Mouse (Mus musculus): ENCODE results near the gene Bmp7. TPM values are rescaled to one million over a fixed set of nuclear protein-coding genes. Genes with fewer than 3 reads are reported as not detected.

The Bmp7 gene
- polyA plus RNA-seq, 1 experiment, result 25.3 TPM

GRCm38 (mm10) chr2:172922597-172922996 is 17.5 kb downstream of the Bmp7 start:
- Histone ChIP-seq H3K27ac (ENCODE audit: control insufficient read depth, insufficient read depth, low read length) (no peak overlapping the region), H3K36me3 (ENCODE audit: control insufficient read depth, insufficient read depth, low read length) (no peaks in the 10 kb centered on the region), H3K27me3 (ENCODE audit: control insufficient read depth, insufficient read depth, low read length) (no peaks in the 10 kb centered on the region), H3K4me3 (ENCODE audit: control insufficient read depth, insufficient read depth, low read length) (no peak overlapping the region), H3K4me1 (replicated peaks; ENCODE audit: control insufficient read depth, insufficient read depth, low read length) (peaks cover 33% of the 10 kb centered on the region)
- TF ChIP-seq POLR2A (IDR thresholded peaks at IDR 0.05; ENCODE audit: control insufficient read depth, extremely low read depth, insufficient read depth, low read length, poor library complexity) (no peak), CTCF (IDR thresholded peaks at IDR 0.05; ENCODE audit: borderline replicate concordance, control insufficient read depth, extremely low read depth, insufficient read depth, low read length, poor library complexity) (no peak)
- DNase-seq, result no peak
- 96% methylated on average over 5 of the region's 5 CpGs for WGBS

GRCm38 (mm10) chr2:172914018-172914417 is 26.1 kb downstream of the Bmp7 start:
- Histone ChIP-seq H3K27me3 (ENCODE audit: control insufficient read depth, insufficient read depth, low read length) (no peaks in the 10 kb centered on the region), H3K4me1 (replicated peaks; ENCODE audit: control insufficient read depth, insufficient read depth, low read length) (peaks cover 35% of the 10 kb centered on the region), H3K27ac (ENCODE audit: control insufficient read depth, insufficient read depth, low read length) (peak overlapping the region; percentile 69), H3K4me3 (ENCODE audit: control insufficient read depth, insufficient read depth, low read length) (no peak overlapping the region), H3K36me3 (ENCODE audit: control insufficient read depth, insufficient read depth, low read length) (no peaks in the 10 kb centered on the region)
- TF ChIP-seq POLR2A (IDR thresholded peaks at IDR 0.05; ENCODE audit: control insufficient read depth, extremely low read depth, insufficient read depth, low read length, poor library complexity), result 0 out of 2 replicates have a peak, but pooled peaks have one; percentile 22
- no peak for TF ChIP-seq CTCF (IDR thresholded peaks at IDR 0.05; ENCODE audit: borderline replicate concordance, control insufficient read depth, extremely low read depth, insufficient read depth, low read length, poor library complexity)
- peak; percentile 65 for DNase-seq
- WGBS, result 22% methylated on average over 14 of the region's 14 CpGs

- peaks cover 35% of the 10 kb centered on the region for H3K4me1 ChIP-seq (replicated peaks; ENCODE audit: control insufficient read depth, insufficient read depth, low read length)
- no peaks in the 10 kb centered on the region for H3K36me3 ChIP-seq (ENCODE audit: control insufficient read depth, insufficient read depth, low read length)
- H3K4me3 ChIP-seq (ENCODE audit: control insufficient read depth, insufficient read depth, low read length), result no peak overlapping the region
- no peak for DNase-seq
- H3K27me3 ChIP-seq (ENCODE audit: control insufficient read depth, insufficient read depth, low read length), result no peaks in the 10 kb centered on the region
- WGBS, result 92% methylated on average over 5 of the region's 5 CpGs
- H3K27ac ChIP-seq (ENCODE audit: control insufficient read depth, insufficient read depth, low read length), result no peak overlapping the region
- TF ChIP-seq CTCF (IDR thresholded peaks at IDR 0.05; ENCODE audit: borderline replicate concordance, control insufficient read depth, extremely low read depth, insufficient read depth, low read length, poor library complexity) (no peak), POLR2A (IDR thresholded peaks at IDR 0.05; ENCODE audit: control insufficient read depth, extremely low read depth, insufficient read depth, low read length, poor library complexity) (no peak)
Measured at GRCm38 (mm10) chr2:172911715-172912114, 28.4 kb downstream of the Bmp7 start.

GRCm38 (mm10) chr2:172911157-172911556 is 29.0 kb downstream of the Bmp7 start:
- Histone ChIP-seq H3K27me3 (ENCODE audit: control insufficient read depth, insufficient read depth, low read length) (no peaks in the 10 kb centered on the region), H3K27ac (ENCODE audit: control insufficient read depth, insufficient read depth, low read length) (no peak overlapping the region), H3K4me3 (ENCODE audit: control insufficient read depth, insufficient read depth, low read length) (no peak overlapping the region), H3K4me1 (replicated peaks; ENCODE audit: control insufficient read depth, insufficient read depth, low read length) (peaks cover 32% of the 10 kb centered on the region), H3K36me3 (ENCODE audit: control insufficient read depth, insufficient read depth, low read length) (no peaks in the 10 kb centered on the region)
- no peak for DNase-seq
- TF ChIP-seq CTCF (IDR thresholded peaks at IDR 0.05; ENCODE audit: borderline replicate concordance, control insufficient read depth, extremely low read depth, insufficient read depth, low read length, poor library complexity) (no peak), POLR2A (IDR thresholded peaks at IDR 0.05; ENCODE audit: control insufficient read depth, extremely low read depth, insufficient read depth, low read length, poor library complexity) (no peak)
- WGBS, result 88% methylated on average over 6 of the region's 6 CpGs

GRCm38 (mm10) chr2:172909463-172909862 is 30.7 kb downstream of the Bmp7 start:
- Histone ChIP-seq H3K4me1 (replicated peaks; ENCODE audit: control insufficient read depth, insufficient read depth, low read length) (peaks cover 17% of the 10 kb centered on the region), H3K27me3 (ENCODE audit: control insufficient read depth, insufficient read depth, low read length) (no peaks in the 10 kb centered on the region), H3K27ac (ENCODE audit: control insufficient read depth, insufficient read depth, low read length) (no peak overlapping the region), H3K36me3 (ENCODE audit: control insufficient read depth, insufficient read depth, low read length) (no peaks in the 10 kb centered on the region), H3K4me3 (ENCODE audit: control insufficient read depth, insufficient read depth, low read length) (no peak overlapping the region)
- TF ChIP-seq CTCF (IDR thresholded peaks at IDR 0.05; ENCODE audit: borderline replicate concordance, control insufficient read depth, extremely low read depth, insufficient read depth, low read length, poor library complexity) (no peak), POLR2A (IDR thresholded peaks at IDR 0.05; ENCODE audit: control insufficient read depth, extremely low read depth, insufficient read depth, low read length, poor library complexity) (no peak)
- no peak for DNase-seq
- WGBS, result 33% methylated on average over 6 of the region's 6 CpGs

- no peaks in the 10 kb centered on the region for H3K36me3 ChIP-seq (ENCODE audit: control insufficient read depth, insufficient read depth, low read length)
- TF ChIP-seq CTCF (IDR thresholded peaks at IDR 0.05; ENCODE audit: borderline replicate concordance, control insufficient read depth, extremely low read depth, insufficient read depth, low read length, poor library complexity) (no peak), POLR2A (IDR thresholded peaks at IDR 0.05; ENCODE audit: control insufficient read depth, extremely low read depth, insufficient read depth, low read length, poor library complexity) (no peak)
Measured at GRCm38 (mm10) chr2:172906146-172906545, 34.0 kb downstream of the Bmp7 start.

GRCm38 (mm10) chr2:172905057-172905456 is 35.1 kb downstream of the Bmp7 start:
- no peaks in the 10 kb centered on the region for H3K36me3 ChIP-seq (ENCODE audit: control insufficient read depth, insufficient read depth, low read length)
- H3K27ac ChIP-seq (ENCODE audit: control insufficient read depth, insufficient read depth, low read length), result no peak overlapping the region
- no peak for DNase-seq
- H3K27me3 ChIP-seq (ENCODE audit: control insufficient read depth, insufficient read depth, low read length), result no peaks in the 10 kb centered on the region
- H3K4me3 ChIP-seq (ENCODE audit: control insufficient read depth, insufficient read depth, low read length), result no peak overlapping the region
- H3K4me1 ChIP-seq (replicated peaks; ENCODE audit: control insufficient read depth, insufficient read depth, low read length), result peaks cover 23% of the 10 kb centered on the region
- WGBS, result 51% methylated on average over 5 of the region's 5 CpGs
- TF ChIP-seq POLR2A (IDR thresholded peaks at IDR 0.05; ENCODE audit: control insufficient read depth, extremely low read depth, insufficient read depth, low read length, poor library complexity) (no peak), CTCF (IDR thresholded peaks at IDR 0.05; ENCODE audit: borderline replicate concordance, control insufficient read depth, extremely low read depth, insufficient read depth, low read length, poor library complexity) (no peak)

More at GRCm38 (mm10) chr2:172906146-172906545, 34.0 kb downstream of the Bmp7 start:
- Histone ChIP-seq H3K4me1 (replicated peaks; ENCODE audit: control insufficient read depth, insufficient read depth, low read length) (peaks cover 21% of the 10 kb centered on the region), H3K27me3 (ENCODE audit: control insufficient read depth, insufficient read depth, low read length) (no peaks in the 10 kb centered on the region), H3K27ac (ENCODE audit: control insufficient read depth, insufficient read depth, low read length) (no peak overlapping the region), H3K4me3 (ENCODE audit: control insufficient read depth, insufficient read depth, low read length) (no peak overlapping the region)
- no peak for DNase-seq
- WGBS, result 95% methylated on average over 9 of the region's 9 CpGs
